Mouse (Mus musculus) 3T3-L1 (cell line): ENCODE measurements around the gene Cd28.
"Not testable (repeated sequence)": the region's sequence is repeated elsewhere in the genome, so short reads cannot be mapped to it uniquely, and the experiment has no call there.

Source experiments
- DNase-seq: peaks from one replicate; pipeline ENCODE4 v3.0.0-alpha.2; 2015; ENCODE audit warnings: low read depth, low spot score

The Cd28 gene

DNA sequence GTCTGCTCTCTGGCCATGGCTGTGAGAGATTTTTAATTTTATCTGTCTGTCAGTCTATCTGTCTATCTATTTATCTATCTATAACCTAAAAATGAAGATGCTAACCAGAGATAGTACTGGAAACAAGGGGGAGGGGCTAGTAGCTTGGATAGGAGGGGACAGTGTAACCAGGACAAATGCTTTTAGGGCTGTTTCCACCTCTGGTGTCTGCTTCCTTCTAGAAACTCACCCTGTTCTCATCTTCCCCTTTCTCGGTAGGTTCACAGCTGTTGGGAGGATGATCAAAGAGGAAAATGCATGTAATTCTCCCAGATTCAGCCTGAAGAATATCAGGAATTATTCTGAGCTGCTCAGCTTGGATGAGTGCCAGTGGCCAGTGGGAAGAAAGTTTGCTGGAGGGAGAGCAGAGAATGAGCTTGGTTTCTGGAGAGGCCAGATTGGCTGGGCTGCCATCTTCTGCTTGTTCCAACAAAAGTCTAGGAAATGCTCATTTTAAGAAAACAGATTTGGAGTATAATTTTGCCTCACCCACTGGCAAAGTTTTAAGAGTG, 83.3 kb downstream of the Cd28 start:
- no peak for DNase-seq

DNA sequence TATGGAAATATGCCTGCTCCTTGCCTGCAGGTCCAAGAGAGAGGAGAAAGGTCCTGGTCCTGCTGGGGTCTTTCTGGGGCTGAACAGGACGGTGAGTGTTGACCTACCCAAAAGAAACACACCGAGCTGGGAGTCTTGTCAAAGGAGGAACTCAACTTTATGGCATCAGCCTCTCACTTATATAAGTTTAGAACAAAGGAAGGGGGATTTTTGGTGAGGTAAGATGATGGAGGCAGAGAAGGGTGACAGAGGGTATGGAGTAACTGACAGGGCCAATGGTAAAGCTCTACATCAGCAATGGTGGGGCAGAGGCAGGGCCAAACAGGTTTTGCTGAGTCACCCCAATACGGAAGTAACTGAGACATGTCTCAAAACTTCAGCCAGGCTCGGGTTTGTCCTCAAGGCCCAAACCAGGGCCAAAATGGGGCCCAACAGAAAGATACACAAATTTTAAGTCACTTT, 84.6 kb downstream of the Cd28 start:
- DNase-seq: no peak

DNA sequence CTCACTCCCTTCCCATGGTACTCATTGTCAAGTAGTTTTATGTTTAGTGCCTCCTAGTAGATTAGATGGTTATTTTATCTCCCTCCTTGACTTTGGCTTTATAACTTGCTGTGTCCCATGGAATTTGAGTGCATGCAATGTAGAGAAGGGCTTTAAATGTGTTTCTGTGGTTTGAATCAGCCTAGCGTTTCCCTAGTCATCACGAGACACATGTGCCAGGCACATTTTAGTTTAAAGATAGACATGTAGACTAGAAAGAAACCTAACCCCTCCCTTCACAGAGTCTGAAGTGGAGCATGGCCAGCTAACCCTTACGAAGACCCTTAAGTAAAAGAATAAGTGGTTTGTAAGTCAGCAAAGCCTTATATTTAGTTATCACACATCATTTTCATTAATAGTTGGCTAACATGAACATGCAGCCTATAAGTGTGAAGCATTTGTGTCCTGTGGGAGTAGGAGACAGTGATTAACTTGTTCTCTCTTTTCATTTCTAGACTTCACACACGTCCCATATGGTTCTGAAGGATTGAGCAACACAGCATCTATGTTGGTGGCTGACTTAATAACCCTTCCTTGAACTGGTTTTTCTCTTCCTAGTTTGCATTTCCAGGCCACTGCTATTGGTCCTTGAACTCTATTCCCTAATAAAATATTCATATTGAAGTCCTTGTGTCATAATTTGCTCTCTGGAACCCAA, 86.7 kb downstream of the Cd28 start:
- DNase-seq: no peak

DNA sequence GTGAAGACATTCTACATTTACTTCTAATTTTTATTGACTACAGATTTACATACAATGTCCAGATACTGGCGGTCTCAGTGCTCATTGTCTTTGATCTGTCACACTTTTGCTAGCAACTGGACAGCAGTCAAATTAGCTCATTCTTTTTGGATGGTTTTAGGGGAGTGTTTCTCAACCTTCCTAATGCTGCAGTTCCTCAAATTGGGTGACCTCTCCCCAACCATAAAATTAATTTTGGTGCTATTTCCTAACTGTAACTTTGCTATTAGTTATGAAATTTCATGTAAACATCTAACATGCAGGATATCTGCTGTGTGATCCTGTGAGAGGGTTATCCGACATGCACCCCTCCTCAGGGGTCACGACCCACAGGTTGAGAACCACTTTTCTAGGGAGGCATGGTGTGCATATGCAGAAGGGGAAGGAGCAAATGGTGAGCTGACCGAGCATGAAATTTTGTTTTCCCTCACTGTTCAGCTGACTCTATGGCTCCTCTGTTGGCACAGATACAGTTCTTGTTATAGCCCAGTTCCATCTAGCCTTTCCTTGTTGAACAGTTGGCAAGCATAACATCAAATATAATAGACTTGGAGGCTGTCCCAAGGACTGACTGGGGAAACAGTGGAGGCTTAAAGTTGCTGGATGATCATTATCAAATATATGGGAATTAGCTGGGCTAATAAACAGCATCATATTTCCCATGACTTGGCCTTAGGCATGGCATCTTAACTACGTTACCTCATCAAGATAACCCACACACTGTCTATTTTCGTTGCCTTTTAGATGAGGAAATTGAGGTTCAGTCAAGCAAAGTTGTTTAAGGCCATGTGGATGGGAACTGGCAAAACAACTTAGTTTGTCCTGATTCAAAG, 87.5 kb downstream of the Cd28 start:
- DNase-seq: no peak

DNA sequence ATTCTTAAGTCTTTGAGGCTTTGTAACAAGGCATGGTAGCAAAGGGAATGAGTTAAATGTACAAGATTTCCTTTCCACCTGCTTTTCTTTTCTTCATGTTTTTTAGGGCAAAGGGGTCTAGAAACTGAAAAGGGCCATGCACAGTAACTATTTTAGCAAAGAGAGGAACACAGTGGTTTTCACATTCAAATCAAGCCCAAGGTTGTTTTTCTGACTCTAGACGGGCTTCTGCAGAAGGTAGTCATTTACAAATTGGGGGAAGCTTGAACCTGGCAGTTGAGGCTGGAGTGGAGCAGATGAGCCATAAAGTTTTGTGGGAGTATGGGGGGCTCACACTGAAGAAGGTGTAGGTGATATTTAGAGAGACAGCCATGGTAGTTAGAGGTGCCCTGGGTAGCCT, 88.6 kb downstream of the Cd28 start:
- no peak for DNase-seq

DNA sequence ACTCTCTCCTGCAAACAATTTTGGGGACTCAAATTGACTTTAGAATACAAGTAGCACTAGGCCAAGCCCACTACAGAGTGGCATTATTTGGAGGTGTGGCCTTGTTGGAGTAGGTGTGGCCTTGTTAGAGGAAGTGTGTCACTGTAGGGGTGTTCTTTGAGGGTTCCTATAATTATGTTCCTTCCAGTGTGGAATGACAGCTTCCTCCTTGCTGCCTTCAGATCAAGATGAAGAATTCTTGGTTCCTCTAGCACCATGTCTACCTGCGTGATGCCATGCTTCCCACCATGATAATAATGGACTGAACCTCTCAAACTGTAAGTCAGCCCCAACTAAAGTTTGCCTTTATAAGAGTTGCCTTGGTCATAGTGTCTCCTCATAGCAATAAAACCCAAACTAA, 91.1 kb downstream of the Cd28 start:
- no peak for DNase-seq

DNA sequence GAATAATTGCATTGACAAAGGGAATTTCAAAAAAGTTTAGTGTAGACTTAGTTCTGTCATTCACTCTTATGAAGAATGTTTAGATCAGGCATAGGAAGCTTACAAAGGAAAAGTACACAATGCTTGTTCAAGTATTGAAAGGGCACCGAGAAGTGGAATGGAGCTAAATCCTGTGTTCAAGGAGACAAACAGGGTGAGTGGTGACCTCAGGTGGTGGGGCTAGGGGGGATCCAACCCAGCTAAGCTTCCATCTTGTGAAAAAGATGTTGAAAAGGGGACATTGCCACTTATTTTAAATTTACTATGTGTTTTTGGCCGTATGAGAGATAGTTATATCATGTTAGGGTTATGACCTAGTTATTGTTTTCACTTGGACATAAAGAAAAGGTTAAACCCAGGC, 91.9 kb downstream of the Cd28 start:
- DNase-seq: no peak

DNA sequence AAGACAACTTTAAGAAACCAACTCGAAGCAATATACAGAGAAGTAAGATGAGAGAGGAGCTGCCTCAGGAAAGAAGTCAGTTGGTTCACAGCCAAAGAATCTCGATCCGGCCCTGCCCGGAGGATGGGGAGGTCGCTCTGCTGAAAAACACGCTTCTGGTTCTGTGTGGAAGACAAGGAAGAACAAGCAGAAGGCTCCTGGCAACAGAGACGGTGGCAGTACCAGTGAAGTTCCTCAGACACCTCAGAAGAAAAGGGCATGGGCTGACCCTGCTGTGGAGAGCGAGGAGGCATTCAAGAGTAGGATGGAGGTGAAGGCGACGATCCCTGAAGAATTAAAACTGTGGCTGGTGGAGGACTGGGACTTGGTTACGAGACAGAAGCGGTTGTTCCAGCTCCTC, 92.6 kb downstream of the Cd28 start:
- DNase-seq: no peak

DNA sequence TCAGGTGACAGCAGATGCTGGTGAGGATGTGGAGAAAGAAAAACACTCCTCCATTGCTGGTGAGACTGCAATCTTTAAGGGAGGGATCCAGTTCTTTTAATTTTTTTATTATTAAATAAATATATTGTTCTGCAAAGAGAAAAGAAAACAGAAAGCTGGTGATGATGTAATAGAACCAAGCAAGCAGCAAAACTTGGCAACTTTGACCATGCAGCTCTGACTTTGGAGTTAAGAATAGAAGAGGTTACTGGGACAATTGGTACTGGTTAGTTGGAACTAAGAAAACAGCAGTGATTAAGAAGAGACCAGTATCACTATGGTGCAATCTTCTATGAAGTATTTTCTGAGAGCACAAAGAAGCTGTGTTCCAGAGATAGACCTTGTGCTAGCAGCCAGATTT, 94.2 kb downstream of the Cd28 start:
- no peak for DNase-seq

DNA sequence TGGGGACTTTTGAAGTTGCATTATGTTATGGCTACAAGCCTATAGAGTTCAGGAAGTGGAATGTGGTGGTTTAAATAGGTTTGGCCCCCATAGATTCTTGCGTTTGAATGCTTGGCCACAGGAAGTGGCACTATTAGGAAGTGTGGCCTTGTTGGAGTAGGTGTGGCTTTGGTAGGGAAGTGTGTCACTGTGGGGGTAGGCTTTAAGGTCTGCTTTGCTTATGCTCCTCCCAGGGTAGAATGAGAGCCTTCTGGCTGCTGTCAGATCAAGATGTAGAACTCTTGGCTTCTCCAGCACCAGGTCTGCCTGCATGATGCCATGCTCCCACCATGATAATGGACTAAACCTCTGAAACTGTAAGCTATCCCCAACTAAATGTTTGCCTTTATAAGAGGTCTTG, 95.4 kb downstream of the Cd28 start:
- DNase-seq: no peak

DNA sequence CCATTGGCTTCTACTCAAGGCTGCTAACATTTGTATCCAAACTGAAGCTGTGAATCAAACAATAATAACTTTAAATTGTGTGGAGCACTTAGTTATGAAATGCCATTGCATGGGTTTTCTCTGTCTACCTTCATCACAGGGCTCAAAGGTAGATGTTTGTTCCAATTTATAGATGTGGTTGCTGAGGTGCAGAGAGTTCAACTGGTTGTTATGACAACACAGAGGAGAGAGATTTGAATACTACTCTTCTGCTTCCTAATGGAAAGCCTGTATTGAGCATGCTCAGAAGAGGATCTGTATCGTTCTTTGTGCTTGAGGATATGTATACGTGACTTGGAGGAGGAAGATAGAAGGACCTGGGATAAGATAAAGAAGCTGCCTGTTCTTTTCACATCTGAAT, 96.8 kb downstream of the Cd28 start:
- DNase-seq: no peak

DNA sequence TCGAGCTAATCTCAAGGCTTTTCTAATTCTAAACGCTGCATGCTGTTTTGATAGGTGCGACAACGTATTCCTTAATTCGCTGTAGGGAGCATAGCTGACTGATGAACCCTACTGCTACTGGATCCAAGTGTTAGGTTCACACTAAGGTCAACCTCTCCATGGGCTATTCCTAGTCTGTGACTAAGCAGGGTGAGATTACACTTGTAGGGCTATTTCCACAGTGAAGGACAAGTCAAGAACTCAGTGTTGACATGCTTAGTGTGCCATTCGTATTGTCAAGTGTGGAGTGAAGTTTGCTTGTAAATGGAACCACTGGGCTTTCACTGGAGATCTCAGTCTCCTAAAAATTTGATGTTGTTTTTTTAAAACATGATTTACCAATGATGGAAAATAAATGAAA, 99.3 kb downstream of the Cd28 start:
- no peak for DNase-seq

DNA sequence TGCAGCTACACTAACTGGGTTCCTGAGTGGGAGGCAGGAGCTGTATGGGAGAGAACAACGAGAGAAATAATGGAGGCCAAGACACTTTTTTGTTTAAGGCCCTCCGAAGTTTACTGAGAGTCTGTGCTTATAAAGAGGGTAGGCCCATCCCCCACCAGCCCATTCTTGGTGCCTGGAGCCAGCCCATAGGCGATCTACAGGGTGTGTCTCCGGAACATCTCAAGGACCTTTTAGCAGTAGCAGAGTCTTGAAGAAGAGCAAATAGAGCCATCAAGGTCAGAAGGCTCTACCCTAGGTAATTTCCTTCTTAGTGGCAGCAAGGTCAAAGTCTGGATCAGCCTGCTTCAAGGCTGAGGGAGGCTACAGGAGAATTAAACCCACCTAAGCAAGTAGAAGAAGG, 101.9 kb downstream of the Cd28 start:
- DNase-seq: not testable (repeated sequence)

DNA sequence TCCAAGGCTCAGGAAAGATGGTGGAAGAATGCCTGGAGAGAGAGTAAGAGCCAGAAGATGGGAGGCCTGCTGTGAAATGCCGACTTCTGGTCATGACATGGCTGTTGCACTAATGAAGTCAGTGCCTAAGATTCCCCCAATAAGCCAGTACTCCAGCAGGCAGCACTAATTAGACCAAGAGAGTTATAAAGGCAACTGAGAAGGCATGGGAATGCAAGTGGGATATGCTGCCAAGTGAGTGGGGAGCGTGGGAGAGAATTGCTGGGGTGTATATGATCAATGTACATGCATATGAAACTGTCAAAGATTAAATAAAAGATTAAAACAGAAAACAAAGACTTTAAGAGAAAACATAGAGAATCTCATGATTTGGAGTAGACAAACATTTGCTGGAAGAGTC, 103.4 kb downstream of the Cd28 start:
- DNase-seq: no peak

DNA sequence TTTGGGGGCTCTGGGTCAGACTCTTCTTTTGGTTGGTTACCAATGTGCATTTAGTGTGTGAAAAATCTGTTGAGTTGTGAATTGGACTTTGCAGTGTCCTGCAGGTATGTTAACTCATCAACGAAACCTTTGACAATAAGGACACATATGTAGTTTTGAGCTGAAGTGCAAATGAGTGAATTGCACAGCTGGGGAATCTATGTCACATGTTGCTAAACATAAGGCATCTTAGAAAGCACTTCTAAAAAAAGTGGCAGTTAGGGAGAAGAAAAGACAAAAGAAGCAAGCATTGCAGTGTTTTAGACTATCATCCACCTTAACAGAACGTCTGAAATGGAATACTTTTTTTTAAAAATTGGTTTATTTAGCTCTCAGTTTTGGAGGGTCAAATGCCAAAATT, 104.4 kb downstream of the Cd28 start:
- DNase-seq: no peak

DNA sequence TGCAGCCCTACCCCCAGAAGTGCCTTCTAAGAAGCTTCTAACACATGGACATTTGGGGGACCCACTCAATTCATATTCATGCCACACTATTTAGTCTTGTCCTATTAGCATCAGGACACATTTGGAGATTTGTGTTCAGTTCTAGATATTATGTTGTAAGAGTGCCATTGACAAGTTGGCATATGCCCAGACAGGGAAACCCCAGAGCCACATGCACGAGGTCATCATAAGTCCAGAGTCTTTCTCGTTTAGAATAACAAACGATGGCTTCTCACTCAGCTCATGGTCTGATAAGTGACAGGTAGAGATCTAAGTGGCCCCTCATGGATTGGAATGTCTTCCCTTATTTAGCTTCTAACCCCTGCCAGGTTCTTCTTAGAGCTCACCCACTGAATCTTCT, 105.0 kb downstream of the Cd28 start:
- no peak for DNase-seq
